Mouse (Mus musculus): ENCODE data around the gene Mapk6. TPM values are rescaled to one million over a fixed set of nuclear protein-coding genes. Genes with fewer than 3 reads are reported as not detected.

Mapk6 gene
- total RNA-seq, 2 experiments from 2014 or later = 50.3 to 65.1 TPM

GRCm38 (mm10) chr9:75328047-75328446 lies 81.8 kb downstream of the Mapk6 start:
- no peak for ATAC-seq (replicated peaks; ENCODE audit: poor library complexity)

GRCm38 (mm10) chr9:75322099-75322885 lies 87.5 kb downstream of the Mapk6 start:
- ATAC-seq (replicated peaks; ENCODE audit: poor library complexity) = no peak

- ATAC-seq (replicated peaks; ENCODE audit: poor library complexity) = no peak
Observed at GRCm38 (mm10) chr9:75319365-75319764, 90.4 kb downstream of the Mapk6 start.

Other genes with a start within 250 kb of the Mapk6 start
- 0.10 and 0.27 TPM in 2 replicates for gene Myo5c, start 178.0 kb downstream of the Mapk6 start, total RNA-seq (2015)
- 0.04 and 0.34 TPM in 2 replicates for gene Myo5c, start 178.0 kb downstream of the Mapk6 start, total RNA-seq (2017)
- gene Gnb5, start 103.7 kb downstream of the Mapk6 start, total RNA-seq (2015) = 0.51 and 0.67 TPM in 2 replicates
- gene Gnb5, start 103.7 kb downstream of the Mapk6 start, total RNA-seq (2017) = 1.00 and 2.1 TPM in 2 replicates
- not detected in 2 replicates for gene Bcl2l10, start 62.2 kb downstream of the Mapk6 start, total RNA-seq (2015)
- not detected in 2 replicates for gene Bcl2l10, start 62.2 kb downstream of the Mapk6 start, total RNA-seq (2017)
- 20.1 and 24.1 TPM in 2 replicates for gene Leo1, start 31.5 kb upstream of the Mapk6 start, total RNA-seq (2015)
- gene Leo1, start 31.5 kb upstream of the Mapk6 start, total RNA-seq (2017) = 49.9 and 60.3 TPM in 2 replicates
- gene Tmod3, start 149.7 kb upstream of the Mapk6 start, total RNA-seq (2015) = 55.9 and 61.1 TPM in 2 replicates
- 58.7 and 61.6 TPM in 2 replicates for gene Tmod3, start 149.7 kb upstream of the Mapk6 start, total RNA-seq (2017)
- 0.02 TPM in 1 of 2 replicates, not detected in the other for gene Tmod2, start 201.3 kb upstream of the Mapk6 start, total RNA-seq (2015)
- gene Tmod2, start 201.3 kb upstream of the Mapk6 start, total RNA-seq (2017) = 0.10 TPM in 1 of 2 replicates, not detected in the other
- gene Lysmd2, start 215.7 kb upstream of the Mapk6 start, total RNA-seq (2015) = 3.1 and 4.6 TPM in 2 replicates
- 1.6 and 1.9 TPM in 2 replicates for gene Lysmd2, start 215.7 kb upstream of the Mapk6 start, total RNA-seq (2017)